Mouse (Mus musculus) hindbrain, embryonic 16.5 days (tissue): Measurements from ENCODE around the gene N4bp2l1. TPM values are rescaled to one million over a fixed set of nuclear protein-coding genes. Genes with fewer than 3 reads are reported as not detected.
"Not testable (repeated sequence)": the region's sequence is repeated elsewhere in the genome, so short reads cannot be mapped to it uniquely, and the experiment has no call there.

Source experiments
- ATAC-seq: fragments of 200-750 bp; cut with Nextera tagmentation; 2 replicates; pipeline ENCODE4 v1.8.0; 2017; ENCODE audit warnings: moderate TSS enrichment, moderate library complexity
- H3K27ac ChIP-seq: fragments of 300-500 bp; sonication (generic); 2 replicates; pipeline ENCODE4 v1.5.1; 2014; ENCODE audit warnings: low read depth, mild to moderate bottlenecking, control low read depth, low read length, moderate library complexity
- H3K27me3 ChIP-seq: fragments of 300-500 bp; sonication (generic); replicated peaks from 2 replicates; pipeline ENCODE4 v1.6.1; 2014; ENCODE audit warnings: low read length; ENCODE audit not compliant: control insufficient read depth, insufficient read depth
- H3K36me3 ChIP-seq: fragments of 300-500 bp; sonication (generic); 2 replicates; pipeline ENCODE4 v1.6.1; 2014; ENCODE audit warnings: mild to moderate bottlenecking, low read length, moderate library complexity, mixed read lengths; ENCODE audit not compliant: control insufficient read depth, insufficient read depth
- H3K4me1 ChIP-seq: fragments of 300-500 bp; sonication (generic); 2 replicates; pipeline ENCODE4 v1.6.1; 2014; ENCODE audit warnings: low read depth, low read length; ENCODE audit not compliant: control insufficient read depth, insufficient read depth
- H3K4me2 ChIP-seq: fragments of 300-500 bp; sonication (generic); 2 replicates; pipeline ENCODE4 v1.6.1; 2014; ENCODE audit warnings: mild to moderate bottlenecking, low read length, control low read depth, moderate library complexity
- H3K4me3 ChIP-seq: fragments of 300-500 bp; sonication (generic); 2 replicates; pipeline ENCODE4 v1.5.1; 2014; ENCODE audit warnings: mild to moderate bottlenecking, low read length, control low read depth, moderate library complexity
- H3K9ac ChIP-seq: fragments of 300-500 bp; sonication (generic); 2 replicates; pipeline ENCODE4 v1.6.1; 2014; ENCODE audit warnings: low read depth, mild to moderate bottlenecking, control low read depth, low read length, moderate library complexity
- H3K9me3 ChIP-seq: fragments of 300-500 bp; sonication (generic); 2 replicates; pipeline ENCODE4 v1.6.1; 2014; ENCODE audit warnings: mild to moderate bottlenecking, low read length, moderate library complexity; ENCODE audit not compliant: control insufficient read depth
- WGBS: fragments of 180-500 bp; shearing (Covaris S2); extraction: QIAGEN DNeasy Blood & Tissue Kit; methylation state at CpG from one replicate; pipeline ENCODE4 v1.1.7; 2014; 5-methylcytosine and 5-hydroxymethylcytosine counted together
- polyA plus RNA-seq: library from polyadenylated mRNA; unstranded; fragments of >200 nt; fragmentation: Nextera tagmentation; extraction: Ambion mirVana; gene quantifications from 2 replicates; pipeline ENCODE4 v1.2.1, GENCODE M21; 2015

N4bp2l1 gene
- 18.6 and 20.0 TPM in 2 replicates for polyA plus RNA-seq

GRCm38 (mm10) chr5:150597088-150597487, at the start of gene N4bp2l1:
N4bp2l1 (minus strand) TSS chr5:150597188.
- Histone ChIP-seq H3K4me2 (no peak within 1 kb of the TSS), H3K27ac (no peak within 1 kb of the TSS), H3K4me3 (no peak within 1 kb of the TSS), H3K27me3 (no peaks in the 10 kb centered on the region), H3K36me3 (no peaks in the 10 kb centered on the region), H3K9ac (no peak within 1 kb of the TSS), H3K9me3 (no peaks in the 10 kb centered on the region), H3K4me1 (peaks cover 20% of the 10 kb centered on the region)
- ATAC-seq: no peak
- WGBS: 83% methylated on average over 7 of the region's 7 CpGs

- H3K27me3 ChIP-seq: no peaks in the 10 kb centered on the region
- H3K4me3 ChIP-seq: no peak overlapping the region
- no peak overlapping the region for H3K27ac ChIP-seq
- ATAC-seq: no peak
- WGBS: 95% methylated on average over 4 of the region's 4 CpGs
- peaks cover 9% of the 10 kb centered on the region for H3K36me3 ChIP-seq
- H3K9ac ChIP-seq: no peak overlapping the region
- no peak overlapping the region for H3K4me2 ChIP-seq
- no peaks in the 10 kb centered on the region for H3K4me1 ChIP-seq
- no peaks in the 10 kb centered on the region for H3K9me3 ChIP-seq
These were observed 47.9 kb upstream of the N4bp2l1 start for GRCm38 (mm10) chr5:150644926-150645325.

- H3K9ac ChIP-seq, H3K4me1 ChIP-seq, H3K36me3 ChIP-seq, H3K4me3 ChIP-seq, ATAC-seq, H3K27ac ChIP-seq, H3K27me3 ChIP-seq, H3K9me3 ChIP-seq, H3K4me2 ChIP-seq: not testable (repeated sequence)
- 95% methylated on average over 4 of the region's 4 CpGs for WGBS
These were observed 46.4 kb upstream of the N4bp2l1 start for GRCm38 (mm10) chr5:150643390-150643789.

- Histone ChIP-seq H3K27me3 (no peaks in the 10 kb centered on the region), H3K27ac (no peak overlapping the region), H3K9me3 (no peaks in the 10 kb centered on the region), H3K4me2 (no peak overlapping the region), H3K4me1 (no peaks in the 10 kb centered on the region), H3K4me3 (no peak overlapping the region), H3K36me3 (peaks cover 12% of the 10 kb centered on the region), H3K9ac (no peak overlapping the region)
- 95% methylated on average over 3 of the region's 3 CpGs for WGBS
- ATAC-seq: no peak
These were observed 44.5 kb upstream of the N4bp2l1 start for GRCm38 (mm10) chr5:150641440-150641839.

GRCm38 (mm10) chr5:150629692-150630091, 32.7 kb upstream of the N4bp2l1 start:
- Histone ChIP-seq H3K9ac (no peak overlapping the region), H3K27ac (no peak overlapping the region), H3K4me1 (no peaks in the 10 kb centered on the region), H3K9me3 (no peaks in the 10 kb centered on the region), H3K4me2 (no peak overlapping the region), H3K4me3 (no peak overlapping the region), H3K27me3 (no peaks in the 10 kb centered on the region), H3K36me3 (no peaks in the 10 kb centered on the region)
- no peak for ATAC-seq
- WGBS: 80% methylated on average over 2 of the region's 2 CpGs

- H3K4me2 ChIP-seq: no peak overlapping the region
- no peaks in the 10 kb centered on the region for H3K4me1 ChIP-seq
- no peak overlapping the region for H3K27ac ChIP-seq
- 88% methylated on average over 1 of the region's 1 CpGs for WGBS
- H3K9me3 ChIP-seq: no peaks in the 10 kb centered on the region
- H3K27me3 ChIP-seq: no peaks in the 10 kb centered on the region
- H3K36me3 ChIP-seq: no peaks in the 10 kb centered on the region
- no peak for ATAC-seq
- no peak overlapping the region for H3K9ac ChIP-seq
- H3K4me3 ChIP-seq: no peak overlapping the region
These were observed 32.3 kb upstream of the N4bp2l1 start for GRCm38 (mm10) chr5:150629272-150629671.

- H3K36me3 ChIP-seq: no peaks in the 10 kb centered on the region
- ATAC-seq: no peak
- no peaks in the 10 kb centered on the region for H3K9me3 ChIP-seq
- no peaks in the 10 kb centered on the region for H3K4me1 ChIP-seq
- H3K27ac ChIP-seq: no peak overlapping the region
- H3K27me3 ChIP-seq: no peaks in the 10 kb centered on the region
- H3K4me3 ChIP-seq: no peak overlapping the region
- no peak overlapping the region for H3K4me2 ChIP-seq
- H3K9ac ChIP-seq: no peak overlapping the region
- WGBS: 87% methylated on average over 7 of the region's 7 CpGs
These were observed 28.5 kb upstream of the N4bp2l1 start for GRCm38 (mm10) chr5:150625528-150625927.

GRCm38 (mm10) chr5:150622792-150623191, 25.8 kb upstream of the N4bp2l1 start:
- Histone ChIP-seq H3K27me3 (no peaks in the 10 kb centered on the region), H3K27ac (no peak overlapping the region), H3K4me2 (no peak overlapping the region), H3K9me3 (no peaks in the 10 kb centered on the region), H3K4me3 (no peak overlapping the region), H3K4me1 (no peaks in the 10 kb centered on the region), H3K9ac (no peak overlapping the region), H3K36me3 (no peaks in the 10 kb centered on the region)
- 48% methylated on average over 1 of the region's 1 CpGs for WGBS
- no peak for ATAC-seq

- Histone ChIP-seq H3K36me3 (no peaks in the 10 kb centered on the region), H3K4me3 (no peak overlapping the region), H3K4me2 (no peak overlapping the region), H3K9ac (no peak overlapping the region), H3K9me3 (no peaks in the 10 kb centered on the region), H3K4me1 (no peaks in the 10 kb centered on the region), H3K27ac (no peak overlapping the region), H3K27me3 (no peaks in the 10 kb centered on the region)
- WGBS: 86% methylated on average over 3 of the region's 3 CpGs
- ATAC-seq: no peak
These were observed 24.6 kb upstream of the N4bp2l1 start for GRCm38 (mm10) chr5:150621592-150621991.

- 89% methylated on average over 7 of the region's 7 CpGs for WGBS
- no peaks in the 10 kb centered on the region for H3K36me3 ChIP-seq
These were observed 23.7 kb upstream of the N4bp2l1 start for GRCm38 (mm10) chr5:150620588-150621135.

More at GRCm38 (mm10) chr5:150620588-150621135, 23.7 kb upstream of the N4bp2l1 start:
- no peak for ATAC-seq
- Histone ChIP-seq H3K27ac (no peak overlapping the region), H3K9ac (no peak overlapping the region), H3K4me3 (no peak overlapping the region), H3K4me2 (no peak overlapping the region), H3K27me3 (no peaks in the 10 kb centered on the region), H3K9me3 (no peaks in the 10 kb centered on the region), H3K4me1 (no peaks in the 10 kb centered on the region)
